Mouse (Mus musculus): ENCODE measurements around the gene Myoz1.

Gene Myoz1

DNA sequence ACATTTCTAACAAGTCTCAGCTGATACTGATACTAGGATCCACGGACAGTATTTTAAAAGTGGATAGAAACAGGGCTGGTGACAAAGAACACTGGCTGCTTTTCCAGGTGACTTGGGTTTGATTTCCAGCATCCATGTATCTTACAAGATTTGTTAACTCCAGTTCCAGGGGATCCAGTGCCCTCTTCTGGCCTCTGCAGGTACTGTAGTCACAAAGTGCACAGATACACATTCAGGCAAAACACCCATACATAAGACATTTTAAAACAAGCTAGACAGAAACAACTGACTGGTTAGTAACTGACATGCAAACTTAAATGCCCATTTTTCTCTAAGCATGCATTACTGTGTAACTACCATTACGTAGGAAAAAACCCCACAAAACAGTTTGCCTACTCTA lies 16.6 kb upstream of the Myoz1 start:
- no peak for DNase-seq (ENCODE audit: low spot score in 2 of 2)

DNA sequence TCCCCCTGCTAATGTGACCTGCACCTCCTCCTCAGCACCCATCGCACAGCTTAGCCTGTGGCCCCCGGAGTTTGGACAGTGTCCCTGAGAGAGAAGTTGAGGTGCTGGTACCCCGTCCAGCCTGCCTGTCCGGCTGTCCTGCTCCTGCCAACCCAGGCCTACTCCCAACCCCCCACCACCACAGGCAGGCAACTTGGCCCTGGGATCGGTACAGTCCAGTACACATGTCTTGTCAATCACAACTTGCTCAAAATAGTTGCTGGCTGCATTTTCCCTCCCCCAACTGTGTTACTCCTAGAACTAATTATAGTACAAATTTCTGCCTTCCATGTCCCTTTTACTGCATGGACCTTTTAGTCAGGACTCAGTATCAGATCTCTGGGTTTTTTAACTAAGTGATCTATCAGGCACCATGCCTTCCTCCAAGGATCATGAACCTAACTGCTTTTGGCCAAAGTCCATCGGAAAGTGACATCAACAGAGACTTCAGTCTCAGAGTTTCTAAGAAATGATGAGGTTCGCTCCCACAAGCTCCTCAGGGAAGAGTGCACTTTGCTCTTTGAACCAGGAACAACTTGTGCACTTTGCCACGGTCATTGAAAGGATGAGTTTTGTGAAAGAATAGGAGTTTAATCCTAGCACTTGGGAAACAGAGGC lies 11.9 kb upstream of the Myoz1 start, which contains the start of gene Synpo2l:
Synpo2l (minus strand) TSS at position 201 of the 657 bp plus-strand sequence.
- DNase-seq (ENCODE audit: low spot score in 2 of 2): no peak

DNA sequence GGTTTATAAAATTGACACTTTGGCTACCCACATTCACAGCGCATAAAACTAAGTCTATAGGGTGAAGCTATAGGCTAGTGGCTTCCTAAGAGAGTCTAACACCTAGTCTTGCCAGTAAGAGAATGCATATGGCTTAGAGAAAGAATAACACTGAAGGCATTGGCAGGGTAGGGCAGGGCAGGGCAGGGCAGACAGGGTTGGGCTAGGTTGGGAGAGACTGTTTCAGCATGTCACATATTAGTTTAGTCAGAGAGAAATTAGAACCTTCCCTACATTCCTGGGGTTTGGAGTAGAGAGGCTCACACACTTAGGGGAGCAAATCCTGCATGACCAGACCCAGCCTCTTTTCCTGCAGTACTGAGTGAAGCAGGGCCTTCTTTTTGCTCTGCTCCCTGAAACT lies 11.1 kb upstream of the Myoz1 start:
- DNase-seq (ENCODE audit: low spot score in 2 of 2): no peak

- DNase-seq (ENCODE audit: low spot score in 2 of 2): no peak
Measured at GRCm38 (mm10) chr14:20664436-20664835, 8.1 kb upstream of the Myoz1 start.

GRCm38 (mm10) chr14:20663601-20664000 lies 7.3 kb upstream of the Myoz1 start:
- no peak for DNase-seq (ENCODE audit: low spot score in 2 of 2)

DNA sequence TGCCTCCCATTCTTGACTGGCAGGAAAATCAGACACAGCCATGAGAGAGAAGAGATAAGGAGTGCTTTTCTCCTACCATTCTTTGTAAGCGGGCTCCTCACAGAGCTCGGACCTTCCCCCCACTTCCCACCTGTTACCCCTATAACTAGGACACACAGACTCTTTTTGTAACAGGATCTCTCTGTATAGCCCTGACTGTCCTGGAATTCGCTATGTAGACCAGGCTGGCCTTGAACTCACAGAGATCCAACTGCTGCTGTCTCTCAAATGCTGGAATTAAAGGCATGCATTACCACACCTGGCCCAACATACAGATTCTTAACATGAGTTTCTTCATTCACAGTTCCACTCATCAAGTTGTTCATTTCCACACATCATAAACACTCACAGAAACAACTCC lies 6.4 kb upstream of the Myoz1 start:
- no peak for DNase-seq (ENCODE audit: low spot score in 2 of 2)

DNA sequence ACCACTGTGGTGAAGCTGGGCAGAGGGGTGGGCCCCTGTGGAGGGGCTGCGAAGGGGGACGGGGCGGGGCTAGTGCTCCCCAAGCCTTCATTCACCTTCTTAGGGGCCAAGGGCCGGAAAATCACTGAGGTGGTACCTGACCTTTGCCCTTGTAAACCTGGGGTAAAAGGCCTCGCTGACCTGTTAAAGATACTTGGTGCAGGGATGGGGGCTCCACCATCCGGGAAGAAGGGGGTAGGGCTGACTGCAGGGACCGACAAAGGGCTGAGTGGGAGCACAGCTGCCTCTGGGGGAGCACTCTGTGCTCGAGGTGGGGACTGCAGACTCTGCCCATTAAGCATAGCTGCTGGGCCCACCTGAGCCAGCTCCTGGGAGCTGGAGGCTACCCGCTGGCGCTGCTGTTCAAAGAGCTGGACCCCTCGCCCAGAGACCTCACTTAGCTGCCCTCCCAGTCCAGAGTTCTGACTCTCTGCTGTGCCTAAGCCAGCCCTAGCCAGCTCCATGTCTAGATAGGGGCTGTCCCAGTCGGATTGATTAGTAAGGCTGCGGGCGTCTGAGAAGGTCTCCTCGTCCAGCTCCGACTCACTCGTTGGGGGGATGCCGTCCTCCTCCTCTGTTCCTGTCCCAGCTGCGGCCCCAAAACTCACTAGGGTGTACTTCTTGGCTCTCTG lies 5.5 kb upstream of the Myoz1 start:
- DNase-seq (ENCODE audit: low spot score in 2 of 2): no peak

DNA sequence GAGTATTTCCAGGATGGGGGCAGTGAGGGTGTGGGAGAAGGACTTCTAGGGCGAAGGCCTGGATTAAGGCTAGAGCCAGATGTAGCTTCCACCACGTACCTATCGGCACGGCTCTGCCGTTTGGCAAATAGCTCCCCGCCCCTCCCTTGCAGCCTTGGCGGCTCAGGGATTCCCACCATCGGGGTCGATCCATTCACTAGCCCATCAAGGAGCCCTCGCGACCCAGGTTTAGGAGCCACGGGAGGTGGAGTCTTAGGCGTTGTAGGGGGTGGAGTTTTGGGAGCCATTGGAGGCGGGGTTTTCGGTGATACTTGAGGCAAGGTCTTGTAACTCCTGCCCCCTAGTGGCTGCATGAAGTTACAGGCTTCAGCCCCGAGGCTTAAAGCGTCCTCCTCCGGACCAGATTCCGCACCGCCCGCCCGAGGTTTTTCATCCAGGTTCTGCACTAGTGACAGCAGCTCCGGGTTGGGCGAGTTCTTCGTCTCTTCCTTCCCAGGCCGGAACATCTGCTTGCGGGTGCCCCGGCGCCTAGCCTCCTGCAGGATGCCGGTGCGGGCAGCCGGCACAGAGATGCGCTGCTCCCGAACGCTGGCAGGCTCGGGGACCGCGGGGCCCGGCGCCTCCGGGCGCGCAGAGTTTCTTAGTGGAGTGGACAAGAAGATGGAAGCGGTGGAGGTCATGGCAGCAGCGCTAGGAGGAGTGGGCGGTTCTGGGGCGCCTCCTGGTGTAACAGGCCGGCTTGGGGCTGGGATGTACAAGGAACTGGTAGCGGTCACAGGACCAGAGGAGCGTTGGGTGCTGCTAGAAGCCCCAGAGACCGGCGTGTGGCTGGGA lies 4.7 kb upstream of the Myoz1 start:
- DNase-seq (ENCODE audit: low spot score in 2 of 2): peak; percentile 89 to 92

GRCm38 (mm10) chr14:20659687-20660086 lies 3.3 kb upstream of the Myoz1 start:
- no peak for DNase-seq (ENCODE audit: low spot score in 2 of 2)

GRCm38 (mm10) chr14:20658902-20659301 lies 2.6 kb upstream of the Myoz1 start:
- DNase-seq (ENCODE audit: low spot score in 2 of 2): no peak

- DNase-seq (ENCODE audit: low spot score in 2 of 2): no peak
Measured at GRCm38 (mm10) chr14:20658326-20658725, 2.0 kb upstream of the Myoz1 start.

DNA sequence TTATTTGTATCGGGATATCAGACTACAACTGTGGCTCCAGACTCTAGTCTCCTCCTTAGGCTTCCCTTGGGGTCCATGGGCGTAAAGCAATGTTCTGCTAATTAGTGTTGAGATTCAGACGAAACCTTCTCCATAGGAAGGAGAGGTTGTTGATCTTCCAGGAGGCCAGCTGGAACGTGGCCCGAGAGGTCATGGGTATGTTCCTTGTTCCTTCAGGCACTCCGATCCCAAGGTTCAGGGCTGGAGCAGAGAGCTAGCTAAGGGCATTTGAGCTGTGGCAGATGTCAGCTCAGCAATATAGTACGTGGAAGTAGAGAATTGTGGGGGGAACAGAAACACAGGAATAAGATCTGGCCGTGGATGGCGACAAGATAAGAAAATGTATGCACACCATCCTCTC lies 609 bp downstream of the Myoz1 start:
- no peak for DNase-seq (ENCODE audit: low spot score in 2 of 2)

- no peak for DNase-seq (ENCODE audit: low spot score in 2 of 2)
Measured at GRCm38 (mm10) chr14:20654690-20655421, 1.5 kb downstream of the Myoz1 start.

- DNase-seq (ENCODE audit: low spot score in 2 of 2): no peak
Measured at GRCm38 (mm10) chr14:20651722-20652256, 4.6 kb downstream of the Myoz1 start.

DNA sequence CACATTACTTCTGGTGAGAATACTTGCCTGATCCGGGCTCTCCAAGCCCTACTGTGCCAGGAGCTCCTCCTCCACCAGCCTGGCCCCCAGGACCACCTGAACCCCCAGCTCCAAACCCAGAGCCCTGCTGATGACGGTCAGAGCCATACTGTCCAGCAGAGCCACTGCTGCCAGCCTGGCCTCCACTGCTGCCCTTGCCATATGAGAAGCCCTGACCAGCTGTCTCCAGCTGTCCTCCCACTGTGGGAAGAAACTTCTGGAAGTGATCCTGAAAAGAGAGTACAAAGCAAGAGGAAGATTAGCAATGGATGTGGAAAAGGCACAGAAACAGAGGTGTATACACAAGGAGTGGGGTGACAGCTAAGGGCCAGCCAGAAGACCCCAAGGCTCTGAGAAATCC lies 5.3 kb downstream of the Myoz1 start:
- DNase-seq (ENCODE audit: low spot score in 2 of 2): no peak

DNA sequence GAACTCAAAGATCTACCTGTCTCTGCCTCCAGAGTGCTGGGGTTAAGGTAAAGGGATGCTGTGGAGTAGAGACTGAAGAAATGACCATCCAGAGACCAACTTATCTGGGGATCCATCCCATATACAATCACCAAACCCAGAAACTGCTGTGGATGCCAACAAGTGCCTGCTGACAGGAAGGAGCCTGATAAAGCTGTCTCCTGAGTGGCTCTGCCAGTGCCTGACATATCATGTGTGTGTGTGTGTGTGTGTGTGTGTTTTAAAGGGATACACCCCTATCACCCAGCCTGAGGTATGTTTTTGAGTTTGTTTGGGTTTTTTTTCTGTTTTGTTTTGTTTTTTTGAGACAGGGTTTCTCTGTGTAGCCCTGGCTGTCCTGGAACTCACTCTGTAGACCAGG lies 10.0 kb downstream of the Myoz1 start:
- DNase-seq (ENCODE audit: low spot score in 2 of 2): no peak

DNA sequence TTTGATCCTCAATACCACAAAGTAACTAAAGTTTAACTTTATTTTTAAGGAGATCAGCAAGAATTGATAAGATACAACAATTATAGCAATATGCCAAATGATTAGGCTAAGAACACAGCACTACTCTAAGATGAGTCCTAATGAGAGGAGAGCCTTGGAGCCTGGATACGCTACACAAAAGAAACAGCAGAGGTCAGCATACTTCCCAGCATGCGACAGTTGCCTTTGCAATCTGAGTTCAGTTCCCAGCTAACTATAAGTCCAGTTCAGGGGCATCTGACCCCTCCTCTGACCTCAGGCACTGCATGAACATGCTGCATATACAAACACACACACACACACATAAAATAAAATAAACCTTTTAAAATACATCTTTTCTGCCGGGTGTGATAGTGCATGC lies 10.8 kb downstream of the Myoz1 start:
- no peak for DNase-seq (ENCODE audit: low spot score in 2 of 2)

DNA sequence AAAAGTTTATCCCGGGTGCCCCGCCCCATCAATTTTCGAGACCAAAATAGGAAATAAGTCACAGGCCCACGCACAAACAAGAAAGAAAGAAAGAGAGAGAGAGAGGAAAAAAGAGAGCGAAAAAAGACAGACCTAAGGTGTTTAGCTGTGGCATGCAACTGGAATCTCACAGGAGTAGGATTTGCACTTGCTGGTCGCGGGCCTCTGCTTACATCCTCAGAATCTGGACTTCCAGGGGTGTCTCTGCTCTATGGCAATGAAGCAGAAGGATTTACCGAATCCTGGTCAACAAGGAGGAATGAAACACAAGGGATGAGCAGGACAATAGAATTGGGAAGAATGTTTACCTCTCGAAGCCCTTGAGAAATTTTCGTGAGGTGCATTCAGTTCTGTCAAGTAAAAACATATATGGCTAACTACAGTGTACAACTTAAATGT lies 14.9 kb downstream of the Myoz1 start:
- DNase-seq (ENCODE audit: low spot score in 2 of 2): no peak

GRCm38 (mm10) chr14:20640644-20641437 lies 15.5 kb downstream of the Myoz1 start, which contains the start of gene Usp54:
Gene Usp54 (minus strand): TSS chr14:20641063.
- DNase-seq (ENCODE audit: low spot score in 2 of 2): peak; percentile 91 to 98

DNA sequence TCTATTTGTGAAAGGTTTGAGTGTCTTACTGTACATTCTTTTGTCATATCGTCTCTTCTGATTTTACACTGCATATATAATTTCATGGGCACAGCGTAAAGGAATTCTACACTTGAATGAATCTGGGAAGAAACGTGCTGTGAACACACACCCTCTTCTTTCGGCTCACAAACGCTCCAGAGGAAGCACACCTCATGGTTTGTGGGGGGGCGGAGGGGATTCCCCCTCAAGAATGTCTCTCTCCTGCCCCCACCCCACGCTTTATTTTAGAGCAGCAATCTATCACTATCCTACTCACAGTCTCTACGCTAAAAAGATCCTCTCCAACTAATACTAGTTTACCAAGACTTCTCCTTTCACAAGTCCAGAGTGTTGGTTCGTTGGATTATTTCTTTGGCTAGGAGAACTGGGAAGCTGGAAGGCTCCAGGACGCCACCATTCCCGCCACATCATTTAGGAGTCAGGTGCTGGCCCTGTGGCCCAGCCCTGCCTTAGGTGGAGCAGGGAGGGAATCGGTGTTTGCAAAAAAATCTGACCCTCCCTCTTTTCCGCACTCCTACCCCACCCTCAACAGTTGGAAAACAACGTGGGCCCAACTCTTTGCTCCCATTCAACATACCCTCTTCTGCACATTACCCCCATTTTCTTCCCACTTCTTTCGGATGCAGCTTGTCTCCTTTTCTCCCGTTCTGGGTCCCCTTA lies 16.3 kb downstream of the Myoz1 start:
- no peak for DNase-seq (ENCODE audit: low spot score in 2 of 2)

Data from urinary bladder, postnatal 36 days (tissue).